Mouse (Mus musculus) kidney, postnatal 36 days (tissue): ENCODE results near the gene Cacna2d4.
A peak's percentile ranks its signal among the peaks of the same experiment; 100 is the strongest.

ENCODE experiments used
- DNase-seq, 2 experiments: peaks; one replicate each; pipeline ENCODE4 v3.0.0; 2021 to 2022; ENCODE audit warnings: mixed read lengths in 2 of 2

Cacna2d4 gene

DNA sequence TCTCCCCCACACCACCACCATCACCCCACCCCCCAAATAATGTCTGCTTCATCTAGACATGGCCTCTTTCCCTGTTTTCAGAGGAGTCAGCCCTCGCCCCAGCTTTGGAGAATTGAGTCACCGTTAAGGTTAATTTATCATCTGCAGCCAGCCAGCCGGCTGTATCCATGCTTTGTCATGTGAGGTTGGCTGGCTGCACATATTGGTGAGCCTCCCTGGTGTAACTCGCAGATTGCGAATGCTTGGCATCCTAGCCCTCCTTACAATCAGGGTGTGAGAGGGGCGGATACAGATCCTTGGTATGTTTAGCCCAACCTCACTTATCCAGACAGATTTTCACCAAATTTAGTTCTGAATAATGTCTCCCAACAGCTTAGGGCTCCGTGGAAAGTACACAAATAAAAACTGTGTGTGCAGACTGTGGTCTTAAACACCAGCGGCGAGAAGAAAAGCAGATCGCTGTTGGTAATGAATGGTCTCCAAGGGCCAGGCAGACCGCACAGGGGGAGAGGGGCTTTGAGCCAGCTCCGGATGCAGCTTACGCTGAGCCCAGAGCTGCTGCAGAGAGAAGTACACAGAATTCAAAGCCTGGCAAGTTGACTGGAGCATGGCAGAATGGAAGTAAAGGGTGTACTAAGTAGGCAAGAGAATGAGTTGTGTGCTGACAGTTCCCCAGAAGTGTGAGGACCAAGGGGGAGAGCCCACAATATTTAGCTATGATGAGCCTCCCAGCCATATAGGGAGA lies 11.7 kb upstream of the Cacna2d4 start:
- DNase-seq, result no peak

DNA sequence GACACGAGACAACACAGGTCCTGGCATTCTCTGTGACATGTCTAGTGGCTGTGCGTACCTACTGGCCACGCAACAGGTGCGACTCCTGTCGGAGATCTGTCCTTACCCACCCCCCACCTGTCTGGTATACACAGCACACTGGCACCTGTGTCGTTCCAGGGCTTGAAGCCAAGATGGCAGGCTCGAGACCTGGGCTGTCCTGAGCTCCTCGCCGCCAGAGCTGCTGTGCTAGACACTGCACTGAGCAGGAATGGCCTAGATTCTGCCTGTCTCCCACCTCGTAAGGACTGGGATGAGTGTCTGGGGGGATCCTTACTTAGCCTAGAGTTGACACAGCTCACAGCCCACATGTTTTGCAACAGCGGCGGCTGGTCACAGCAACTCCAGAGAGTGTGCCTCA lies 11.1 kb upstream of the Cacna2d4 start:
- DNase-seq, result no peak

DNA sequence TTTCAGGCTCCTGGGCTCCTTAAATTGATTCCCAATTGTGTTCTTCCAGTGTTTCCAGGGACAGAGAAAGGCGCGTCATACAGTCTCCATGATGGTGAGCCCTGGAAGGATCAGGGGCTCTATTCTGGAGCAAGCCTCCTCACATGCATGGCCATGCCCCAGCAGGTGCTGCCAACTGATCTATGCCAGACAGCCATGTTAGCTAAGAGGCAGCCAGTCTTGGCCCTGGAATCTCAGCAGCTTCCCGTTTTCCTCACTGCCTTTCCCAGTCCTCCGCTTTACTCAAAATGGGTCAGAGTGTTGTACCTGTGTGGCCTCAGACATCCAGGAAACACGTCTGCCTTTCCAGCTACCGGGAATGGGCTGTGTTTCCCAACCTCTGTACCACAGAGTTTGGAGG lies 10.6 kb upstream of the Cacna2d4 start:
- no peak for DNase-seq

DNA sequence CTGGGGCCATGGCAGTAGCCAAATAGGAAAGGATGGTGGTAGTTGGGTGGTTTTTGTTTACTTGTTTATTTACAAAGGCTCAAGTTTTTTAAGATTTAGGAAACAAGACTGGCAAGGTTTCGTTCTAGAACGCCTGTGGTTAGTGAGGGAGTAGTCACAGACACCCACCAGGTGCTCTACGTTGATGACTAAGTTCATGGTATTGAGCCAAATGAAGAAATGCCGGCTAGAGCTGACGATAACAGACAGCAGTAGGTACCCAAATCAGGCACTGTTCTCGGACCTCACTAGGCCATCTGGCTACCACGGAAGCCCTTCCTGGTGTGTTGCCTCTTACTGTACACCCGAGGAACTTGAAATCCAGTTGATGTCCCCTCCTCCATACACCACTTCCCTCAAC lies 9.3 kb upstream of the Cacna2d4 start:
- DNase-seq, result no peak

DNA sequence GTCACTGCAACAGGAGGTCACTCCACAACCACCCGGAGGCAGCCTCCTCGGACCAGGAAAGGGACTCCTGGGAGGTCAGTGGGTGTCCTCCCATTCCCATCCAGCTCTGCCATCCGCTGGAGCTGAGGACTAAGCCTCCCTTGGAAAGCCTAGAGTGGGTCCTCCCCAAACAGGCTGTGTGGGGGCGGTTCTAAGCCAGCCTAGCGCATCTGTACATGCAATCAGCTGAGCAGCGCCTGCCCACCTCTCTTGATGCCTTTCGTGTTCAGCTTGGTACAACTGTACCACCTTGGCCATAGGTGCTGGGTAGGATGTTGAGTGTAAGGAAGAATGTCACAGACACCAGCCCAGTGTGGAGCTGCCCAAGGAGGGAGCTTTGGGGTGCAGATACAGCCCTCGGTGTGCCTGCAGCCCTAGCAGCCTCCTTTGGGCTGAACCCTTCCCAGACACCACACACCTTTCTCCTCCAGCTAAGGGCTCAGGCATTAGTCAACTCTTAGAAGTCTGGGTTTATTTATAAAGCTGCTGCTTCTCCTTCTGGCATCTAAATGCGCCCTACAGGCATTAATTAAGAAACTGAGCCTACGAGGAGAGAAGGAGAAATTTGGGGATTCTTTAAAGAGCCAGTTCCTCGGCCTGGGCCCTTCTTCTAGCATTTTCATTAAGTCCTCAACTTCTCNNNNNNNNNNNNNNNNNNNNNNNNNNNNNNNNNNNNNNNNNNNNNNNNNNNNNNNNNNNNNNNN lies 7.3 kb upstream of the Cacna2d4 start:
- DNase-seq, result no peak

DNA sequence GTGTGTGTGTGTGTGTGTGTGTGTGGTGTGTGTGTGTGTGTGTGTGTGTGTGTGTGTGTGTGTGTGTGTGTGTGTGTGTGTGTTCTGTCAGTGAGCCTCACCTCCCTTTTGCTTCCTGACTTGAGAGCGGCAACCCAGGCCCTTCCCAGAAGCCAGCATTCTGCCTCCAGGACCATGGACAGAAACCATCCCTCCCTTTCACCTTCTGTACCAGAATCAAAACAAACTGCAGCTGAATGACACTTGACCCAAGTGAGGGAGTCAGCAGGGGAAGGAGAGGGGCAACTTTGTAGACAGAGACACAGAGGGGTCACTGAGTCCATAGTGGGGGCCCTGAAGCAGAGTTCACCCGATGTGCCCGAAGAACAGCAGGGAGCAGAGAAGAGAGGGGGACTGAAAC lies 3.3 kb upstream of the Cacna2d4 start:
- peak in 1 of 2 experiments; percentile 47 for DNase-seq

DNA sequence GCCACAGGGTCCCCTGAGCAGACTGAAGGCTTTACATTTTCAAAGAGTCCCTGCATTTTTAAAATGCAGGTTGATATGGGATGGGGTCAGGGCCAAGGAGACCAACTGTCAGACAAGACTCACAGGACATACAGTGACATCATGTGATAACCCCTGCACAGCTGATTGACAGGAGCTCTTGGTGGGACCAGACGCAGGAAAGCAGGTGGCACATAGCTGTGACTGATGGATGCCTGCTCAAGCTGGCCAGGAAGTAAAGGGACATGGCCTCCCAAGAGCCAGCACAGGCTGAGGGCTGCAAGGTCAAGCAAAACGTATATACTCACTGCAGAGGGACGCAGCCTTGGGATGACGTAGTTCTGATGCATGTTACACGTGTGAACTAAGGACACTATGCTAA lies 885 bp upstream of the Cacna2d4 start:
- DNase-seq, result no peak

DNA sequence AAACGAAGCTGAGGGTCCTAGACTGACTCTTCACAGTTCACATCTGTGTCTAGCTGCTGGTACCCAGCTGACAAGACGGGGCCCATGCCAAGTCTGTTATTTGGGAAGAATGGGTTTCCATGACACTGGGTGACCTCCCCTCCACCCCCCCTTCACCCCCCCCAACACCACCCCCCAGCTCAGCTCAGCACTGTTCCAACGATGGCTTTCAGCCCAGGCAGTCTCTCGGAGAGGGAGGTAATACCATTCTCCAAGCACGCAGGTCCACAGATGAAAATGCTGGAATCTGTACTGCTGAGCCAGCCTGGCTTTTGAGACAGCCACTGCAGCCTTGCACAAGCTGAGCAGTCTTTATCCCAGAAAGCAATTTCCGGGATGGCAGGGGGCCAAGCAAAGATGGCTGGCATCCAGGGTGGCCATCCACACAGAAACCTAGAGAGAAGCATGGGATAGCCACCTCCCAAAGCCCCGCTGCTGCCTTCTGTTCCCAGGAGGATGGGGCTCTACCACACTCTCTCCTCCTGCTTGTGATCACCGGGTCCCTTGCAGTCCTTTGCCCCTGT lies 1.2 kb downstream of the Cacna2d4 start:
- peak; percentile 24 to 57 for DNase-seq

DNA sequence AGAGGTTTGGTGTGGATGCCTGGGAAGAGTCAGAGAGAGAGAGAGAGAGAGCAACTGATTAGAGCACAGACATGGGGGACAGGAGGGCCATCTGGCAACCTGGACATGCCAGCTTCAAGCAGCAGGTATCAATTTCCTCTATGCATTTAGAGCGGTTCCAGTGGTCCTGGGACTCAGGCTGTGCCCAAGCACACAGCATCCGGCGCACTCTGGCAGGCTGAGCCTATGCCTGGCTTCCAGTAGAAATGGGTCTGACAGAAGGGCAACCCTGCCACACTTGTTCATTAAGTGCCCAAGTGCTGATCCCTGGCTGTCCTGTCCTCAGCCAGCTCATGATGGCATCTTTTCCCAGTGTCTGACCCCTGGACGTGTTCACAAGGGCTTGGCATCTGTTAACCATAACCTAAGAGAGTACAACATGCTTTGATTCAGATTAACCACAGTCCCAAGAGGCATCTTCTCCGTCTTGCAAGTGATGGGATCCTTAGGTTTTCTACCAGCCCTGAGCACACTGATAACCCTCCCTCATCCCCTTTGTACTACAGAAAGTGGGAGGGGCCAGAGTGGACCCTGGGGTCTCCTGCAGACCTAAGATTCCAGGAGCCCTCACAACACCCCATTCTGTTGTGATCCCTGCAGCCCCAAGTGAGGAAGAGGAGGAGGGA lies 3.1 kb downstream of the Cacna2d4 start:
- no peak for DNase-seq

DNA sequence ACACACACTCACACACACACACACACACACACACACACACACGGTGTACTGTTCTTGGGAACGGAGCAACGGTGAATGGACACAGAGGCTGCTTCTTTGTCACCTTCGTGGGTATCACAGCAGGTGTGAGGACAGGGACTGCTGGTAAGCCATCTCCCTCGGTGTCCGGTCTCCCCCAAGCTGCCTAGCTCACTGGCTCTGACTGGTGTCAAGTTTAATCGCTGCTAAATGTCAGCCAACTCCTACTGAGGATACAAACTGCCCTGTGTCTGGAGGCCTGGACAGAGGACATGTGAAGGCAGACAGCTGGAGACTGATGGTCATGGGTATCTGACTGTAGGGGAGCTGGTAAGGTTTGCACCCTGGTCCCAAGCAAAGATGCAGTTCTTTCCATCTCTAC lies 3.9 kb downstream of the Cacna2d4 start:
- DNase-seq, result no peak

DNA sequence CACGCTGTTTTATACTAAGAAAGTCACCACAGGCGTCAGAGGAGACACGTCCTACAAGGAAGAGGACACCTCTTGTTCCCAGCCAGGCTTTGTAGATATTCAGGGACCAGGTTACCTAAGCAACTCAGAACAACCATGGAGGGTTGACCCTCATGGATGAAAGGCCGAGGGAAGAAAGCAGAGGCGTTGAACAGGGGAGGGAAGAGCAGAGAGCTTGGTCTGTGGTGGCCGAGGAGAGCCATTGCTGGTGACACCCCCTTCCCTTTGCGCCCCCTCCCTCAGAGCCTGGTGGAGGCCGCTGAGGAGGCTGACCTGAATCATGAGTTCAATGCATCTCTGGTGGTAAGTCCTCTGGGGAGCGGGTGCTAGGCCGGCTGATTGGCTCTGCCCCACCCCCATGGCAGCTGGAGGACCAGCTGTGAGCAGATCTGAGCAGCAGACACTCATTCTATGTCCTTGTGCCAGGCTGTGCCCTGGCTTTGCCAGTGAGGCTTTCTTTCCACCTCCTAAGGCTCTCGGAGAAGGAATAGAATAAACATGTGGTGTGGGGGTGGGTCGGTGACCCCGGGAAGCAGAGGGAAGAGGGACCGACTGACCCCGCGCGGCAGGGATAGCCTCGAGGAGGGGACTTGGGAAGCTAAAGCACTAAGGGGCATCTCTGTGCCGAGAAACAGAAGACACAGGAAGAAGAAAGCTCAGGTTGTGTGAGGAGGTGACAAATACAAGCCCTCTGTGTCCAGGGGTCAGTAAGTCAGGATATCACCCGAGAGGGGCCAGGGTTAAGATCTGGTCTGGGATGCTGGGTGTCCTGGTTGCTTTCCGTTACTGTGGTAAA lies 4.8 kb downstream of the Cacna2d4 start:
- DNase-seq, result no peak

DNA sequence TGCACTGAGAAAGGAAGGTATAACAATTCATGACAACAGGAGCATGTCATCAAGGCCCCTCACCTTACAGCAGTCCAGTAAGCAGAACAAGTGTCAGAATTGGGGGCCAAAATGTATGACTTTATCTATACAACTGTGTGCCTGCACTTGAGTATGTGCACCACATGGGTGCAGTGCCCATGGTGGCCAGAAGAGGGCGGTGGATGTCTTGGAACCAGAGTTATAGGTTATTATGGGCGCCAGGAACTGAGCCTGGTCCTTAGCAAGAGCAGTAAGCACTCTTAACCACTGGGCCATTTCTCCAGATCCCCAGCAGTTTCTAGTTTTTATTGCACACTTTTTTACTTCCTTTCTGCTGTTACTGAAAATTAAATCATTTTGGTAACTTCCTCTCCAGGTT lies 9.8 kb downstream of the Cacna2d4 start:
- DNase-seq, result no peak

DNA sequence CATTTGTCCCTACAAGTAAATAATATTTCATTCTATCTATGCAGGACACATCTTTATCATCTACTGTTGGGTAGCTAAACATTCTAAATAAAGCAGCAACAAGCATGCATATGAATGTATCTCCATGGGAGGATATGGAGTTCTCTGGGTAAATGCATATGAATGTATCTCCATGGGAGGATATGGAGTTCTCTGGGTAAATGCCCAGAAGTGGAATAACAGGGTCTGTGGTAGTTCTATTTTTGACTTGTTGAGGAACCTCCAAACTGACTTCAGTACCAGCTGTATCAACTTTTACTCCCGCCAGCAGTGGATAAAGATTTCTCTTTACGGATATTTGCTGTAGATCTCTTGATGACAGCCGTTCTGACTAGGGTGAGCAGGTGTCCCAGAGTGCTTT lies 12.3 kb downstream of the Cacna2d4 start:
- DNase-seq, result no peak

DNA sequence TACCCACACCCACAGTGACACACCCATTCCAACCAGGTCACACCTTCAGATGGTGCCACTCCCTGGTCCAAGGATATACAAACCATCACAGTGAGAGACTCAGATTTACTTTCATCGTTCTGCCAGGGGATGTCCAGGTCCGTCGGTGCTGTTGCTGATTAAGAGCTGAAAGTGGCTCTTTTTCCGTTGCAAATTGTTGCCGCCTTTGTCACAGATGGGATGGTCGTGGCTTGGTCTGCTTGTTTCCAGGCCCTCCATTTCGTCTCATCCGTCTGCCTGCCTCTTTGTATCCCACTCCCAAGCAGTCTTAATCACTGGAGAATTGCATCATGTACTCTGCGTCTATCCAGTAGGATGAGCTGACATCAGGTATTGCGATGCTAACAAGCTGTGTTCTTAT lies 13.4 kb downstream of the Cacna2d4 start:
- no peak for DNase-seq

DNA sequence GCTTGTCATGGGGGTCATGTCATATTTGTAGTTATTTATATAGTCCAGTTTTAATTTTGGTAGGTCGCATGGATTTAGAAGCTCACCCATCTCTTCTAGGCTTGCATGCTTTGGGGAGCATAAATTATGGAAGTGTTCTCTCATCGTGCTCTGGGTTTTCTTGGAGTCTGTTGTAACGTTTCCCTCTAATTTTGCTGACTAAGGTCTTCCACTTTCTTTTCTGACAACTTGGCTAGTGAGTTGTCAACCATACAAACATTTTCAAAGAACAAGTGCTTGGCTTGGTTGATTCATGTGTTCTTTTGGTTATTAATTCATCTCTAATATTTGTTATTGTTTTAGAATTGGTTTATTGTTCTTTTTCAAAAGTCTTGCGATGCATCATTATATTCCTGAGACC lies 15.4 kb downstream of the Cacna2d4 start:
- no peak for DNase-seq

DNA sequence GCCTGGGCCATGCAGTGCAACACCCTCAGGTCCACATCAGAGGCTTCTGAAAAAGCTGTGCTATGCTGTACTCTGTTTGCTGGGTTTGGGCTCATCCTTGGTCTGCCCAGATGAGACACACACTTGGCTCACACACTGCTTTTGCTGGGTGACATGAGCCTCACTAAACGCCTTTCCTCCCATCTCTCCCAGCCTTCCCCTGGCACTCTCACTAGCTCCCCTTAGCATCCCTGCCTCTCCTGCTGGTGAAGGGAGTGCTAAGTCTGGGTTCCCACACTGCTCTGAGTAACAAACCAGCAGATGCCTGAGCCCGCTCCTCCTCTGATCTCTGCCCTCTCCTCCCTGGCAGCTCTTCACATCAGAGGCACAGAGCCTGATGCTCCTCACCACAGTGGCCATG lies 40.4 kb downstream of the Cacna2d4 start:
- DNase-seq, result no peak

DNA sequence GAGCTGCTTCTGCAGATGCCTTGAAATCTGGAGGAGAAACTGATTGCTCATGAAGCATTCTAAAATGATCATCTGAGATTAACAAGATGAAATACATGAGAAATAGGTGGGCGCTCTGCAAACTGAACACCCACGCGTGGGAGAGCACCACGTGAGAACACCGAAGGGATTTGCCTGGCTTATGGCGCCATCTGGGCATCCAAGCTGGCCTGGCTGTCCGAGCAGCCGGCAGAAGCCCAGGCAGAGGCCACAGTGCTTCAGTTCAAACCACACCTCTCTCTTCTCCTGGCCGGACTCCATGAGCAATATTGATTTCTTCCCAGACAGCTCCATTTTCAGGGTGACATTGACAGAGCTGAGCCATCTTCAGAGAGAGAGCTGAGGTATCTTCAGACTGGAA lies 44.4 kb downstream of the Cacna2d4 start:
- no peak for DNase-seq

DNA sequence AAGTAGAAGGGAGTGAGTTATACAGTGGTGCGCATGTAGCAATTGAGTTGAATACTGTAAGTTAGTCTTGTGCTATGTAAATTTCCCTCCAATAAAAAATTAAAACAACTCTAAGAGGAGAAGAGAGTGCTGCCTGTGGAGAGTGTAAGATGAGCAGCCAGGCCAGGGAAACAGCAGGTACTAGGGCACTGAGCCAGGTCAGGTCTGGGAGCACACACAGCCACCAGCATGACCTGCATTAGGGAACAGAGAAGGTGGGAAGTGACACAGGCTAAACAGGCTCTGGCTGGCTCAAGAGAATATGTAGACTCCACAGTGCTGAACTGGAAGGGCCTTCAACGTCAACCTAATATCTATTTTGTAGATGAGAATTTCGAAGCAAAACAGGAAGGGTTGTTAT lies 65.0 kb downstream of the Cacna2d4 start:
- DNase-seq, result no peak

DNA sequence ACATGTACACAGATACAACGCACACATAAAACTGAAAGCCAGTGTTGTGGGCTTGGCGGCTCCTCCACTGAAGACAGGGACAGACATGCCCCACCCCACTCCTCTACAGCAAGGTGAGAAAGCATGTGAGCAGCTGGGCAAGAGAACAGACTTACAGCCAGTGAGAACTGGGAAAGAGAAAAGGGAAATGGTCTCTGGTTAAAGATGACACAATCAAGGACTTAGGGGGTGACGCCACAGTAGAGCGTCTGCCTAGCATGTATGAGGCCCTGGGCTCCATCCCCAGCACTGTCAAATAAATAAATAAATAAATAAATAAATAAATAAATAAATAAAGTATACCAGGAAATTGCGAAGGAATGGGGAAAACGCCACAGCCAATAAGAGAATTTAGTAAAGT lies 67.0 kb downstream of the Cacna2d4 start:
- no peak for DNase-seq

DNA sequence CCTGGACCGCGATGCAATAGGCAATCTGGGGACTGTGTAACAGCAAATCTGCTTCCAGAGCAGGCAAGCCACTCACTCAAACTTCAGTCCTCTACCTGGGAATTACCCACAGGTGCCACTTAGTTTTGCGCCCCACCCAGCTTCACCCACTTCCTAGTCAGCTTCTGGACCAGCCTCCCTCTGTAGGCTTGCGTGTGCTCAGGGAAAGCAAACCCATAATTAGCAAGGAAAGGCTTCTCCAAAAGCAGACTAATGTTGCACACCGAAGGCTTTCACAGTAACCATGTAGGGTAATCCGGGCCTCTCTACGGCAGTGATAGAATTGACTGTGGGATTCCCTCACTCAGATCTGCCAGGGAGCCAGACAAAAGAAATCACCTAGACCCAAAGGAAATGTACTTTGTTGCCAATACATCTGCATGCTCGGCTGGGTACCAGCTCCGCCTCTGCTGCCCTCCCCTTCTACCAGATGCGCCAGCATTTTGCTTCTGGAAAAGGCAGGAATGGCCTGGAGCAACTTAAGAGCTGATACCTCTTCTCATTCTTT lies 71.6 kb downstream of the Cacna2d4 start:
- no peak for DNase-seq

DNA sequence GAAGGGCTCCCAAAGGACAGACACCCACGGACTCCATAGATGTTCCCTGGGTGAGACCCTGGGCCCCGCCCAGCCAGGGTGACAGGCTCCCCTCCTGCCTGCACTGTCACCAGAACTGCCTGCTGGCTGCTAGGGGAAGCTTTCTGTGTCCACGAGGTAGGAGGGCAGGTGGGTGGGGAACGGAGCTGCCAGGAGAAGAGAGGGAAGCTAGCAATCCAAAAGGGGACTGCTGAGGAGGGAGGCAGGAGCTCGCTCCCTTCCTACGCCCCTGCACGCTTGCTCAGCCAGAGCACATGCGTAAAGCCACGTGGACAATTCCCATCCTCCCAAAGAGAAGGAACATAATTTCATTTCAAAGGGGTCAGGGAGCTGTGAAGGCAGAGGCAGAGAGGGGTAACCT lies 73.8 kb downstream of the Cacna2d4 start:
- DNase-seq, result no peak

DNA sequence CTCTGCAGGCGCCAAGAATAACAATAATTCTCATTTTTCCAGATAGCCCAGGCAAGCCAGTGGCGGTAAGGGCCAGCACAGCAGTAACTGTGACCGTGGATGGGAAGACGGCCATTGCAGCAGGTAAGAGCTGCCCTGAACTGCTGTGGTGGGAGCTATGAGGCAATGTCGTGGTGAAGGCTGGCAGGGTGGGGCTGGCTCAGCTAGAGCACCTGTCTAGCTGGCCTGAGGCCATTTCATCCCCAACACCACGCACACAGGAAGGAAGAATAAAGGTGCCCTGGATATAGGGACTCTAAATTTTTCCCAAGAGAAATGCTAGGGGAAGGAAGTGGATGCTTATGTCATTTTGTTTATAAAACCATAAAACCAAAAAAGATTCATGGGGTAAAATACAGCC lies 76.1 kb downstream of the Cacna2d4 start:
- DNase-seq, result no peak

DNA sequence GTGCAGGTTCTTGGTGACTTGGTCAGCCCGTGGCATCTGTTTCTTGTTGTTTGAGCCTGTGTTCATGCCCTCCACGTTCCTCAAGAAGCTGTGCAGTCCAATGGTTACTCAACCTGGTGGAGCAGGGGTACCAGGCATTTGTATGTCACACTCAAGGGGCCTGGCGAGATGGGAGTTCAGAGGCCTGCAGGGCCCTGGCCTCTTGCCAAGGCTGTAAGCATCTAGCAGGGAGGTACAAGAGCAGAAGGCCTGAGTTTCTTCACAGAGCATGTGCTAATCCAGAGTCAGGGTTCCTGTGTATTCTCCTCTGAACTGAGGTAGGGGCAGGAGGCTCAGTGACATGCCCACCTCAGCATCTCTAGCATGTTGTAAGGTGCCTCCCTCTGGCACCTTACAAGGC lies 76.8 kb downstream of the Cacna2d4 start:
- peak in 1 of 2 experiments; percentile 47 for DNase-seq
